12 mouse cellular contexts compared by ENCODE assay signal in genomic region chr11:86963027-86963426, GRCm38 (mm10). TPM values are rescaled to one million over a fixed set of nuclear protein-coding genes. Genes with fewer than 3 reads are reported as not detected.
A peak's percentile ranks its signal among the peaks of the same experiment; 100 is the strongest.
DNase-seq lines count a peak whose midpoint lies in the region; ATAC-seq and TF ChIP-seq lines count a peak whose summit lies in the region.
"Had no signal": no experiment of that assay in that cellular context is flagged by ENCODE, and none has a peak within 500 bp of the region (broad histone marks: within the 10 kb centered on the region; RNA-seq: fewer than 3 reads in every experiment).

No protein-coding gene starts in this region.

- H3K27me3 ChIP-seq in embryonic facial prominence, embryonic 10.5 days (replicated peaks; ENCODE audit: low read depth, poor library complexity, severe bottlenecking) = no peaks in the 10 kb centered on the region
- H3K27me3 ChIP-seq in heart, embryonic 12.5 days (replicated peaks) = no peaks in the 10 kb centered on the region
- H3K27me3 ChIP-seq in midbrain, postnatal 0 days (ENCODE audit: insufficient read depth, low read length) = no peaks in the 10 kb centered on the region
- H3K27me3 ChIP-seq: forebrain, embryonic 12.5 days had no signal

- H3K4me3 ChIP-seq in embryonic facial prominence, embryonic 10.5 days = no peak overlapping the region
- no peak overlapping the region for H3K4me3 ChIP-seq in heart, embryonic 12.5 days
- H3K4me3 ChIP-seq in midbrain, postnatal 0 days (ENCODE audit: low read depth, low read length) = no peak overlapping the region
- H3K4me3 ChIP-seq: forebrain, embryonic 12.5 days had no signal

- no peak overlapping the region for H3K9ac ChIP-seq in heart, embryonic 12.5 days
- no peak overlapping the region for H3K9ac ChIP-seq in midbrain, postnatal 0 days (replicated peaks; ENCODE audit: low read length, poor library complexity, severe bottlenecking)
- H3K9ac ChIP-seq: forebrain, embryonic 12.5 days had no signal

- 54% methylated on average over 1 of the region's 1 CpGs for WGBS in embryonic facial prominence, embryonic 10.5 days
- 0% methylated on average over 1 of the region's 1 CpGs for WGBS in heart, embryonic 12.5 days
- 50% methylated on average over 1 of the region's 1 CpGs for WGBS in midbrain, postnatal 0 days

- no peaks in the 10 kb centered on the region for H3K9me3 ChIP-seq in embryonic facial prominence, embryonic 10.5 days
- no peaks in the 10 kb centered on the region for H3K9me3 ChIP-seq in heart, embryonic 12.5 days (replicated peaks)
- H3K9me3 ChIP-seq in midbrain, postnatal 0 days (ENCODE audit: low read length) = no peaks in the 10 kb centered on the region
- H3K9me3 ChIP-seq: forebrain, embryonic 12.5 days had no signal

- no peak for ATAC-seq in heart, embryonic 12.5 days (ENCODE audit: insufficient number of reproducible peaks, low FRiP score)
- ATAC-seq in megakaryocyte progenitor cell, adult 5-6 weeks (replicated peaks; ENCODE audit: poor library complexity) = peak; percentile 65
- ATAC-seq in midbrain, postnatal 0 days (ENCODE audit: low FRiP score) = no peak
- ATAC-seq: activated CD4-positive, CD25-positive, alpha-beta regulatory T cell, adult 4 months had no signal

- peaks cover 58% of the 10 kb centered on the region for H3K4me1 ChIP-seq in embryonic facial prominence, embryonic 10.5 days
- H3K4me1 ChIP-seq in heart, embryonic 12.5 days (replicated peaks) = peaks cover 89% of the 10 kb centered on the region
- no peaks in the 10 kb centered on the region for H3K4me1 ChIP-seq in midbrain, postnatal 0 days (ENCODE audit: insufficient read depth, low read length)

- intact Hi-C loops in left cerebral cortex, postnatal 4 days (cut with DNase I) = no loop called here

- peak overlapping the region; percentile 48 for H3K4me2 ChIP-seq in heart, embryonic 12.5 days
- H3K4me2 ChIP-seq in midbrain, postnatal 0 days (ENCODE audit: low read depth, low read length, poor library complexity, severe bottlenecking) = no peak overlapping the region
- H3K4me2 ChIP-seq: forebrain, embryonic 12.5 days; midbrain, embryonic 11.5 days had no signal

- no peak for TF ChIP-seq CTCF in midbrain, postnatal 0 days (IDR thresholded peaks at IDR 0.05)

- DNase-seq in left cerebral cortex, postnatal 4 days = peak; percentile 36
- DNase-seq in left cerebral cortex, adult 18-20 months (ENCODE audit: low spot score in 2 of 2) = no peak
- DNase-seq in embryonic facial prominence, embryonic 10.5 days (ENCODE audit: low spot score) = no peak
- no peak for DNase-seq in adrenal gland, postnatal 14 days
- no peak for DNase-seq in midbrain, postnatal 0 days (ENCODE audit: low spot score)
- DNase-seq: kidney, postnatal 25 days; right cerebral cortex, postnatal 4 days had no signal

- peaks cover 11% of the 10 kb centered on the region; the same call in 1 of the 2 replicates for H3K36me3 ChIP-seq in embryonic facial prominence, embryonic 10.5 days (replicated peaks)
- H3K36me3 ChIP-seq in heart, embryonic 12.5 days = peaks cover 16% of the 10 kb centered on the region
- no peaks in the 10 kb centered on the region for H3K36me3 ChIP-seq in midbrain, postnatal 0 days (ENCODE audit: insufficient read depth, low read length)
- H3K36me3 ChIP-seq: forebrain, embryonic 12.5 days had no signal

- H3K27ac ChIP-seq in embryonic facial prominence, embryonic 10.5 days (replicated peaks) = peak overlapping the region; percentile 32; the same call in 1 of the 2 replicates
- H3K27ac ChIP-seq in heart, embryonic 12.5 days (ENCODE audit: poor library complexity, severe bottlenecking) = peak overlapping the region; percentile 97
- H3K27ac ChIP-seq in midbrain, postnatal 0 days (ENCODE audit: low read depth, low read length) = no peak overlapping the region
- H3K27ac ChIP-seq: forebrain, embryonic 12.5 days had no signal

RNA-seq across cellular contexts. Expression of gene Ypel2, which starts 30.5 kb away (rescaled TPM):
- 1 to 10 TPM; 6.0 to 6.4 TPM for total RNA-seq in left cerebral cortex, postnatal 4 days (2021)
- total RNA-seq in left cerebral cortex, adult 18-20 months (2021) = 10 to 100 TPM; 46.1 to 46.4 TPM
- polyA plus RNA-seq in embryonic facial prominence, embryonic 10.5 days (2016; fragmentation: Nextera tagmentation; extraction: Ambion mirVana) = 4.2 and 5.4 TPM in 2 replicates
- 24.0 and 25.8 TPM in 2 replicates for polyA plus RNA-seq in heart, embryonic 12.5 days (2016; fragmentation: Nextera tagmentation; extraction: Ambion mirVana)
- 6.8 and 8.6 TPM in 2 replicates for total RNA-seq in megakaryocyte progenitor cell, adult 5-6 weeks (2015)
- 5.8 and 6.2 TPM in 2 replicates for total RNA-seq in megakaryocyte progenitor cell, adult 5-6 weeks (2017)
- total RNA-seq in adrenal gland, postnatal 14 days (2021) = 20.0 and 22.1 TPM in 2 replicates
- 5.8 and 6.1 TPM in 2 replicates for total RNA-seq in midbrain, postnatal 0 days (2014; rRNA removed)
- polyA plus RNA-seq in midbrain, postnatal 0 days (2015; fragmentation: Nextera tagmentation; extraction: Ambion mirVana) = 4.2 and 4.3 TPM in 2 replicates
